Mouse (Mus musculus): ENCODE measurements at regions not wholly inside any gene's neighbourhood (a gene's known extent, or its start where the extent isn't known, plus 50 kb on each side); places are given as distances from the start of the nearest gene placed in this dataset.
A peak's percentile ranks its signal among the peaks of the same experiment; 100 is the strongest.

DNA sequence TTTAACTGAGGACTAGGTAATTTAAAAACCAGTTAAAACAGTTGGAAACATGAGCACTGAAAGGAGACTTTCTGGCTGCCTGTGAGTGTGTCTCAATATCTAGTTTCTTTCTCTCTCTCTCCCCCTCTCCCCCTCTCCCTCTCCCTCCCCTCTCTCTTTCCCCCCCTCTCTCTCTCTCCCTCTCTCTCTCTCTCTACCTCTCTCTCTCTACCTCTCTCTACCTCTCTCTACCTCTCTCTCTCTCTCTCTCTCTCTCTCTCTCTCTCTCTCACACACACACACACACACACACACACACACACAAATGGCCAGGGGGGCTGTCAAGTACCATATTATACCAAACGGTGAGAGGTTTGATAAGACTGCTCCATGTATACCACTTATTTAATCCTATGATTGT, 103.0 kb upstream of the Cacna2d1 start:
- H3K27ac ChIP-seq: no peak overlapping the region
- no peak for TF ChIP-seq CTCF (IDR thresholded peaks at IDR 0.05; ENCODE audit: low read depth)
- ATAC-seq (replicated peaks; ENCODE audit: low FRiP score, low read depth) (no peak), DNase-seq (ENCODE audit: low spot score) (no peak)
- no peak overlapping the region for H3K4me2 ChIP-seq (ENCODE audit: low read length)
- H3K4me1 ChIP-seq (replicated peaks; ENCODE audit: insufficient read depth, low read length): no peaks in the 10 kb centered on the region
- H3K27me3 ChIP-seq (ENCODE audit: insufficient read depth, low read length): no peaks in the 10 kb centered on the region
- WGBS: 81% methylated on average over 1 of the region's 1 CpGs
- no peaks in the 10 kb centered on the region for H3K9me3 ChIP-seq (replicated peaks; ENCODE audit: low read length)
- no peaks in the 10 kb centered on the region for H3K36me3 ChIP-seq (ENCODE audit: insufficient read depth, low read length)
- H3K9ac ChIP-seq (ENCODE audit: low read depth, low read length): no peak overlapping the region
- H3K4me3 ChIP-seq (replicated peaks; ENCODE audit: low read depth, low read length): no peak overlapping the region

DNA sequence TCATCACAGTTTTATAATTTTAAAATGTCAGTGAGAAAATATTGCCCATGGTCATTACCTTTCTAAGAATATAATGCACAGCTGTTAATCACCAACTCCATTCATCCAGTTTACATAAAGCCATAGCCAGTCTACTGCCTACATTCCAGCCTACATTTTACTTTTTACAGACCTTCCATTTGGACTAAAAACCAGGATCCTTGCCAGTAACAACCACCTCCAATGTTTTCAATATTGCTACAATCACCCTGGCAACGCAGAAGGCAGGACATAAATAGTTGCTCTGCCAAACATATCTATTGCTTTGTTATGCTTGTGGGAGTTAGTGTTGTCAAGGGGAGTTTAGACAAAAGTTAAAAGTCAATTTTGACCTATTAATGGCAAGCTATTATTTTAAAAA, 102.2 kb upstream of the Cacna2d1 start:
- WGBS: 62% methylated on average over 1 of the region's 1 CpGs
- ATAC-seq (replicated peaks; ENCODE audit: low FRiP score, low read depth) (no peak), DNase-seq (ENCODE audit: low spot score) (peak; percentile 28)
- no peaks in the 10 kb centered on the region for H3K36me3 ChIP-seq (ENCODE audit: insufficient read depth, low read length)
- H3K27ac ChIP-seq: no peak overlapping the region
- H3K9ac ChIP-seq (ENCODE audit: low read depth, low read length): no peak overlapping the region
- TF ChIP-seq CTCF (IDR thresholded peaks at IDR 0.05; ENCODE audit: low read depth): no peak
- H3K27me3 ChIP-seq (ENCODE audit: insufficient read depth, low read length): no peaks in the 10 kb centered on the region
- H3K4me1 ChIP-seq (replicated peaks; ENCODE audit: insufficient read depth, low read length): no peaks in the 10 kb centered on the region
- no peak overlapping the region for H3K4me3 ChIP-seq (replicated peaks; ENCODE audit: low read depth, low read length)
- no peaks in the 10 kb centered on the region for H3K9me3 ChIP-seq (replicated peaks; ENCODE audit: low read length)
- H3K4me2 ChIP-seq (ENCODE audit: low read length): no peak overlapping the region

DNA sequence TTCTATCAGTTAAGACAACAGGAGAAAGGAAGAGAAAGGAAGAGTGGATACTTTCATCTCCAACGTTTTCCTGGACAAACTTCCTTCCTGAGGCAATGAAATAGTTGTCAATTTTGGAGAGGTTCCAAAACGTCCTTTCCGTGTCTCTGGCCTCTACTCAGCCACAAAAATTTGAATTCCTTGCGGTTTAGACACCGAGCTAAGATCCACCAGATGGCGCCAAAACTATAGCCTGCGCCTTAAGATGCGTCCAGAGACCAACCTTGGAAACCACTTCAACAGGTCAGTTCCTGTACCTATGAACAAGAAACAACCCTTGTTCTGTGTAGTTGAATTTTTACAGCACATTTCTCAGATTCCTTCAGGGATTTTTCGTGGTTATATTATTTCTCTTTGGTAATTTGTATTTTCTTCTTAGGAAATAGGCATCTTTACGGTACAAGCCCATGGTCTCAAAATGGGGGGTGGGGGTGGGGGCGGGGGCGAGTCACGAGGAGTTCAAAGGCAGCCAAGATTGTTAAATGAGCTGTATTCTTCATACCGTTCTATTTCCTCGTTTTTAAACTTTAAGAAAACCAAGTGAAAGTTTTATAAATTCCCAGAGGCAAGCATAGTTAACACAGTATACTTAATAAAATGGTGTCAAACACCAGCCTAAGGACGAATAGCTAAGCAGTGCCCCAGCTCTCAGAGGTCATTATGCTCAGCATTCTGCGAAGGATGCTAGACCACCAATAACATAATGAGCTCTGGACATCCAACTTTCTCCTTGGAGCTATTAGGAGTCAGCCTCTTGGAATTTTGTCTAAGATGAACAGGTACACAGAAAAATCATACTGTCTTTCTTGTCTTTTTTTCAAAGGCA, 96.2 kb upstream of the Cacna2d1 start:
- Histone ChIP-seq H3K36me3 (ENCODE audit: insufficient read depth, low read length) (no peaks in the 10 kb centered on the region), H3K27ac (no peak overlapping the region), H3K27me3 (ENCODE audit: insufficient read depth, low read length) (no peaks in the 10 kb centered on the region), H3K9me3 (replicated peaks; ENCODE audit: low read length) (no peaks in the 10 kb centered on the region), H3K9ac (ENCODE audit: low read depth, low read length) (no peak overlapping the region), H3K4me1 (replicated peaks; ENCODE audit: insufficient read depth, low read length) (no peaks in the 10 kb centered on the region), H3K4me2 (ENCODE audit: low read length) (0 out of 2 replicates have a peak overlapping the region, but pooled peaks have one; percentile 11), H3K4me3 (replicated peaks; ENCODE audit: low read depth, low read length) (no peak overlapping the region)
- TF ChIP-seq CTCF (IDR thresholded peaks at IDR 0.05; ENCODE audit: low read depth): peak; percentile 96
- DNase-seq (ENCODE audit: low spot score): peak; percentile 90
- peak; percentile 90 for ATAC-seq (replicated peaks; ENCODE audit: low FRiP score, low read depth)
- 22% methylated on average over 17 of the region's 17 CpGs for WGBS

DNA sequence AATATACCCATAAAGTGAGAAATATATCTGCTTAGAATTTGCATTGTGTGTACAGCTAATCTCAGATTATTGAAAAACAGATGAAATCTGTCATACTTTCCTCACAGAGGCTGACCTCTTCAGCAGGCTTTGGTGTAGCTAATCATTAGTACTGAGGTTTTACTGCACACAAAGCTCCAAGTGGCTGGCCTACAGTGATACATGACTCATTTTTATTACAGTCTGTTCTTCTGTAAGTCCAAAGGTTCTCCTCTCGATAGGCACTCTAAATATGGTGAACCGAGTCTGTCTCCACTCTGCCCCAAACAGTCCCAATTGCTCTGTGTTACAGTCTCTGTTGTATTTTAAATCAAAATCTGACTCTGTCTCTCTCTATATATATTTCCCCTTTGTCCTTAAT, 87.7 kb upstream of the Cacna2d1 start:
- no peak overlapping the region for H3K4me2 ChIP-seq (ENCODE audit: low read length)
- no peaks in the 10 kb centered on the region for H3K4me1 ChIP-seq (replicated peaks; ENCODE audit: insufficient read depth, low read length)
- no peaks in the 10 kb centered on the region for H3K9me3 ChIP-seq (replicated peaks; ENCODE audit: low read length)
- no peak for TF ChIP-seq CTCF (IDR thresholded peaks at IDR 0.05; ENCODE audit: low read depth)
- no peak overlapping the region for H3K4me3 ChIP-seq (replicated peaks; ENCODE audit: low read depth, low read length)
- no peak overlapping the region for H3K9ac ChIP-seq (ENCODE audit: low read depth, low read length)
- H3K27ac ChIP-seq: no peak overlapping the region
- no peak for ATAC-seq (replicated peaks; ENCODE audit: low FRiP score, low read depth)
- 69% methylated on average over 2 of the region's 2 CpGs for WGBS
- no peaks in the 10 kb centered on the region for H3K27me3 ChIP-seq (ENCODE audit: insufficient read depth, low read length)
- no peaks in the 10 kb centered on the region for H3K36me3 ChIP-seq (ENCODE audit: insufficient read depth, low read length)
- no peak for DNase-seq (ENCODE audit: low spot score)

DNA sequence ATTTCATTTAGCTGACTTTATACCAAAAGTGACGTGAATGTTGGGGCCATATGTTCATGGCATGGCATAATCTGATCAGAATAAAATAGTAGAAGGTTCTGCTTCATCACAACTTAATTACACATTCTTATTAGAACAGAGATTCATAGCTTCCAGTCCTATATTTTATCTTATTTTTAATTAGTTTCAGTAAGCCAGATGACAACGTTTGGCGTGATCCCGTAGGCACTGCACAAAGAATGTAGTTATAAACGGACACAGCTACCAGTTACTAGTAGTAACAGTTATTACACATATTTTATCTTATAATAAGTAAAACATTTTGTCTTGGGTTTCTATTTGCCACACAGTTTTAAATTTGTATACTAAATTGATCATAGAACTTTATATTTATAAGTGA, 85.0 kb upstream of the Cacna2d1 start:
- TF ChIP-seq CTCF (IDR thresholded peaks at IDR 0.05; ENCODE audit: low read depth): no peak
- 88% methylated on average over 5 of the region's 5 CpGs for WGBS
- DNase-seq (ENCODE audit: low spot score) (no peak), ATAC-seq (replicated peaks; ENCODE audit: low FRiP score, low read depth) (no peak)
- Histone ChIP-seq H3K4me2 (ENCODE audit: low read length) (no peak overlapping the region), H3K27ac (no peak overlapping the region), H3K27me3 (ENCODE audit: insufficient read depth, low read length) (no peaks in the 10 kb centered on the region), H3K4me3 (replicated peaks; ENCODE audit: low read depth, low read length) (no peak overlapping the region), H3K36me3 (ENCODE audit: insufficient read depth, low read length) (no peaks in the 10 kb centered on the region), H3K4me1 (replicated peaks; ENCODE audit: insufficient read depth, low read length) (no peaks in the 10 kb centered on the region), H3K9me3 (replicated peaks; ENCODE audit: low read length) (no peaks in the 10 kb centered on the region), H3K9ac (ENCODE audit: low read depth, low read length) (no peak overlapping the region)

DNA sequence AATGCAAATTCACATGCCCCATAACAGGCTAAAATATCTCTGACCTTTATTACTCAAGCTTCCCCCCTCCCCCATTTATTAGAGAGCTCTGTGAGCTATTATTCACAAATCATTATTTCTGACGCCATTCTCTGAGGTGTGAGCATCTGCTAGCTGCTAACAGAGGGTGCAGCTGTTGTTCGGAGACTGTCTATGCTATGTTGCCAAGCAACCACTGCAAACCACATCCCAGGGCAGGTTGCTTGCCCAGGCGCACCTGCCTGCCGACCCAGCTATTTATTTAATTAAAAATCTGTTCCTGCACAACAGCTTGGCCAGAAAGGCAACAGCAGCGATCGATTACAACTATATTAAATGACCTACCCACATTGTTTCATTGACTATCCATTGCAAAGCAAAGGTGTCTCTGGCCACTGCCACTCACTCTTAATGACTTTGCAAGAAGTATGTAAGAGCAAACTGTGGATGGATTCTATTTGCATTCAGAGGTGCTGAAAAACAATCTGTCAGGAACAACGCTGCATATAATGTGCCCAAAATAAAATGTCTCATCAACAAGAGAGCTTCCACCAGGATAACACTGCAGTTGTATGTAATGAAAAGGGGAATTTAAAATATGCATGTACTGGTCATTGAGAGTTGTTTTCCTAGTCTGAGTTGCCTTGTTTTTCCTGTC, 84.2 kb upstream of the Cacna2d1 start:
- Histone ChIP-seq H3K27ac (no peak overlapping the region), H3K9me3 (replicated peaks; ENCODE audit: low read length) (no peaks in the 10 kb centered on the region), H3K4me3 (replicated peaks; ENCODE audit: low read depth, low read length) (no peak overlapping the region), H3K4me2 (ENCODE audit: low read length) (no peak overlapping the region), H3K36me3 (ENCODE audit: insufficient read depth, low read length) (no peaks in the 10 kb centered on the region), H3K27me3 (ENCODE audit: insufficient read depth, low read length) (no peaks in the 10 kb centered on the region), H3K4me1 (replicated peaks; ENCODE audit: insufficient read depth, low read length) (no peaks in the 10 kb centered on the region), H3K9ac (ENCODE audit: low read depth, low read length) (no peak overlapping the region)
- no peak for TF ChIP-seq CTCF (IDR thresholded peaks at IDR 0.05; ENCODE audit: low read depth)
- 53% methylated on average over 7 of the region's 7 CpGs for WGBS
- DNase-seq (ENCODE audit: low spot score) (no peak), ATAC-seq (replicated peaks; ENCODE audit: low FRiP score, low read depth) (no peak)

Data from kidney, postnatal 0 days (tissue).